Mouse (Mus musculus) CH12.LX (cell line): Measurements from ENCODE around the gene Nek11.

ENCODE experiments used
- EP300 ChIP-seq: IDR thresholded peaks from 2 replicates; pipeline ENCODE4 v1.6.1; 2011; ENCODE audit warnings: low read length, improper control_type of control experiment
- JUN ChIP-seq: IDR thresholded peaks from 2 replicates; pipeline ENCODE4 v1.6.1; 2011; ENCODE audit warnings: low read depth, mild to moderate bottlenecking, low read length, improper control_type of control experiment, moderate library complexity; ENCODE audit not compliant: insufficient read depth
- JUND ChIP-seq: conservative IDR thresholded peaks from 2 replicates; pipeline ENCODE4 v1.6.1; 2011; ENCODE audit warnings: low read depth, low read length, improper control_type of control experiment
- POLR2A ChIP-seq: IDR thresholded peaks from 2 replicates; pipeline ENCODE4 v1.6.1; 2011; ENCODE audit warnings: low read depth, mild to moderate bottlenecking, improper control_type of control experiment, low read length
- ZKSCAN1 ChIP-seq: IDR thresholded peaks from 2 replicates; pipeline ENCODE4 v1.6.1; 2012; ENCODE audit warnings: low read depth, inconsistent platforms, low read length, improper control_type of control experiment, borderline replicate concordance

DNA sequence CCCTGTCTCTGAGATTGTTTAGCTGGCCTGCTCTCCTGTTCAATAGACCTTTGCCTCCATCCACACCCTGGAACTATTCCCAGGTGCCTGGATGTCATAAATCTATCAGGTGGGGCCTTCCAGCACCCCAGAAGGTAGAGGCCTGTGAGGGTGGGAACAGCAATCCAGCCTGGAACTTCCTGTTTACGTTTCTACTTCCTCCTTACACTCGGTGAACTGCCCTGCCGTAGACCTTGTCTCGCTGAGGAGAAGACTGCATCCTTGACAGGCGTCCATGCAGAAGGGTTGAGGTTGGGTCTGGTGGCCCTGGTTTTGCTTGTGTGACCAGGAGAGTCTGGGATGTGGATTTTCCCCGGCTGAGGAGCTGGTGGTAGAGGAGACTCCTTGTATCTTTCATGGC is 256.1 kb downstream of the Nek11 start:
- TF ChIP-seq JUND: no peak
- no peak for TF ChIP-seq JUN
- TF ChIP-seq POLR2A: no peak
- TF ChIP-seq ZKSCAN1: no peak
- no peak for TF ChIP-seq EP300
